Mouse (Mus musculus): Measurements from ENCODE around the gene Npcd. TPM values are rescaled to one million over a fixed set of nuclear protein-coding genes. Genes with fewer than 3 reads are reported as not detected.
A peak's percentile ranks its signal among the peaks of the same experiment; 100 is the strongest.

Npcd gene
- polyA plus RNA-seq, 1 experiment from 2014 or later: 0.77 TPM

DNA sequence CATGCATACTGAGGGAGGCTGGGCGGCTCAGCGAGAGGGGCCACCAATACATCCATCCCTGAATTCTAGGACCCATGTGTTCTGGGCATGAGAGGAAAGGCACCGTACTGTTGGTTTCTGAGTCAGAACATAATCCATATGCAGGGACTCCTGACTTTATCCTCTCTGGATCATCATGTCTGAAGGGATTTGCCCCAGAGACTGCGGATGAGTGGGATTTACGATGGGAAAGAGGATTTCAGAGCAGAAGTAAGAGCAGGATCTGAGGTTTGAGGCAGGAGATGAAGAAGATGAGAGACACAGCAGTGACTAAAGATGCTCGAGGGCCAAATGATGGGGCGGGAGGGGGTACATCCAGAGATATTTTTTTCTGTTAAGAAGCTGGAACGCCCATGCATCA is 39.5 kb upstream of the Npcd start:
- H3K4me1 ChIP-seq (ENCODE audit: control insufficient read depth, insufficient read depth, low read length): no peaks in the 10 kb centered on the region
- no peak overlapping the region for H3K27ac ChIP-seq (ENCODE audit: low read length)
- H3K36me3 ChIP-seq (ENCODE audit: control insufficient read depth, insufficient read depth, low read length): no peaks in the 10 kb centered on the region
- H3K9me3 ChIP-seq (ENCODE audit: control insufficient read depth, low read depth, low read length): no peaks in the 10 kb centered on the region
- ATAC-seq (ENCODE audit: insufficient number of reproducible peaks, insufficient read depth, low FRiP score, low read depth): no peak
- no peaks in the 10 kb centered on the region for H3K27me3 ChIP-seq (ENCODE audit: control insufficient read depth, insufficient read depth, low read length)
- H3K4me2 ChIP-seq (replicated peaks; ENCODE audit: low read depth, low read length): no peak overlapping the region
- no peak overlapping the region for H3K4me3 ChIP-seq (ENCODE audit: low read depth, low read length)
- WGBS: 90% methylated on average over 8 of the region's 8 CpGs
- no peak overlapping the region for H3K9ac ChIP-seq (replicated peaks; ENCODE audit: low read depth, low read length)

DNA sequence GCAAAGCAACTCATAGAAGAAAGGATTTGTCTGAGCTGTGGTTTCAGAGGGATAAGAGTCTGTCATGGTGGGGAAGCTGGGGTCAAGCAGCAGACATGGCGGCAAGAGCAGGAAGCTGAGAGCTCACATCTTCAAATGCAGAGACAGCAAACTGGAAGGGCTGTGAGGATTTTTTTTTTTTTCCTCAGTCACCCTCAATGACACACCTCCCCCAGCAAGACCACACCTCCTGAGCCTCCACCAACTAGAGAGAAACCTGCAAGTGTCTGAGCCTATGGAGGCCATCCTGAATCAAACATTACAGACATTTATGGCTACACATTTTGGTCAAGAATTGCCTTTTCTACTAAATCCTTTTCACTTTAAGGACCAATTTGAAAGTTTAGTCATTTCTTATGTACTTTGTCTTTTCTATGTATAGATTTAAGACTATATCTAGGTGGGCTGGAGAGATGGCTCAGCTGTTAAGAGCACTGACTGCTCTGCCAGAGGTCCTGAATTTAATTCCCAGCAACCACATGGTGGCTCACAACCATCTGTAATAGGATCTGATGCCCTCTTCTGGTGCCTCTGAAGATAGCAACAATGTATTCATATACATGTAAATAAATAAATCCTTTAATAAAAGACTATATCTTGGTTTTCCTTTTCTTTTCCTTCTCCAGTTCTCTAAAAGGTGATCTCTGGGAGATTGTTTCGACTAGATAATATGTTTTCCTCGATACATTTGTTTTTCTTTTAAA is 33.4 kb upstream of the Npcd start:
- Histone ChIP-seq H3K4me1 (ENCODE audit: control insufficient read depth, insufficient read depth, low read length) (no peaks in the 10 kb centered on the region), H3K9me3 (ENCODE audit: control insufficient read depth, low read depth, low read length) (no peaks in the 10 kb centered on the region), H3K4me3 (ENCODE audit: low read depth, low read length) (no peak overlapping the region), H3K27ac (ENCODE audit: low read length) (no peak overlapping the region), H3K9ac (replicated peaks; ENCODE audit: low read depth, low read length) (no peak overlapping the region), H3K36me3 (ENCODE audit: control insufficient read depth, insufficient read depth, low read length) (no peaks in the 10 kb centered on the region), H3K27me3 (ENCODE audit: control insufficient read depth, insufficient read depth, low read length) (no peaks in the 10 kb centered on the region), H3K4me2 (replicated peaks; ENCODE audit: low read depth, low read length) (no peak overlapping the region)
- WGBS: 78% methylated on average over 3 of the region's 3 CpGs
- no peak for ATAC-seq (ENCODE audit: insufficient number of reproducible peaks, insufficient read depth, low FRiP score, low read depth)

DNA sequence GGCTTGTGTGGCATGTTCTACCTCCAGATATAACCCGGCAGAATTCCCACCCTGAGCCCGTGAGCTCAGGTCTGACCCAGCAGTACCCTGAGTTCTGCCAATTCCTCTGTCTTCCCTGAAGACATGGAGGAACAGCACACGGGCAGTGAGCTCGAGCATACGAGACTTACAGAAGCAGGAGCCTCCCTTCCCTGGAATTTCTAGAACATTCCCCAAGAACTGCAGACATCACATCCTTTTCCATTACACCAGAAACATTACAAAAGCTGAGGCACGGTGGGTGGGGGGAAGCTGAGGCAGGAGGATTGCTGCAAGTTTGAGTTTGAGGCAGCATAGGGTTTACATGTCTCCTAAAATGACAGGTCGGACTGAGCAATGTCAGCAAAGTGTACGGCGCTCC is 25.8 kb upstream of the Npcd start:
- H3K36me3 ChIP-seq (ENCODE audit: control insufficient read depth, insufficient read depth, low read length): no peaks in the 10 kb centered on the region
- no peak overlapping the region for H3K4me2 ChIP-seq (replicated peaks; ENCODE audit: low read depth, low read length)
- H3K4me3 ChIP-seq (ENCODE audit: low read depth, low read length): no peak overlapping the region
- H3K9me3 ChIP-seq (ENCODE audit: control insufficient read depth, low read depth, low read length): no peaks in the 10 kb centered on the region
- no peaks in the 10 kb centered on the region for H3K27me3 ChIP-seq (ENCODE audit: control insufficient read depth, insufficient read depth, low read length)
- H3K9ac ChIP-seq (replicated peaks; ENCODE audit: low read depth, low read length): no peak overlapping the region
- 85% methylated on average over 9 of the region's 9 CpGs for WGBS
- no peaks in the 10 kb centered on the region for H3K4me1 ChIP-seq (ENCODE audit: control insufficient read depth, insufficient read depth, low read length)
- H3K27ac ChIP-seq (ENCODE audit: low read length): no peak overlapping the region
- ATAC-seq (ENCODE audit: insufficient number of reproducible peaks, insufficient read depth, low FRiP score, low read depth): no peak

DNA sequence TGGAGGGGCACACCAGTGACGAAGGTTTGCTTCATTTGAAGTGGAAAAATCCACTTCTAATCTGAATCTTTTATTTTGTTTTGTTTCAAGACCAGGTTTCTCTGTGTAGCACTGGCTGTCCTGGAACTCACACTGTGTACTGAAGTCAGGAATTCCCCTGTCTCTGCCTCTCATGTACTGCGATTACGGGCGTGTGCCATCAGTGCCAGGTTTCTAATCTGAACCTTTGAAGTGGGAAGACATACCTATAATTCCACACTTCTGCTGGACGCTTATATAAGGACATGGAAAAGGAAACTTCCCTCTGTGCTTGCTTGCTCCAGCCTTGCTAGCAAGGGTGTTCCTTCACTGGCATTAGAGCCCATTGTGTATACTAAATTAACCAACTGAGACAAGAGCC is 24.9 kb upstream of the Npcd start:
- H3K27me3 ChIP-seq (ENCODE audit: control insufficient read depth, insufficient read depth, low read length): no peaks in the 10 kb centered on the region
- no peak overlapping the region for H3K9ac ChIP-seq (replicated peaks; ENCODE audit: low read depth, low read length)
- H3K36me3 ChIP-seq (ENCODE audit: control insufficient read depth, insufficient read depth, low read length): no peaks in the 10 kb centered on the region
- no peaks in the 10 kb centered on the region for H3K9me3 ChIP-seq (ENCODE audit: control insufficient read depth, low read depth, low read length)
- H3K4me3 ChIP-seq (ENCODE audit: low read depth, low read length): no peak overlapping the region
- H3K4me2 ChIP-seq (replicated peaks; ENCODE audit: low read depth, low read length): no peak overlapping the region
- no peak for ATAC-seq (ENCODE audit: insufficient number of reproducible peaks, insufficient read depth, low FRiP score, low read depth)
- H3K4me1 ChIP-seq (ENCODE audit: control insufficient read depth, insufficient read depth, low read length): no peaks in the 10 kb centered on the region
- no peak overlapping the region for H3K27ac ChIP-seq (ENCODE audit: low read length)
- WGBS: 78% methylated on average over 5 of the region's 5 CpGs

DNA sequence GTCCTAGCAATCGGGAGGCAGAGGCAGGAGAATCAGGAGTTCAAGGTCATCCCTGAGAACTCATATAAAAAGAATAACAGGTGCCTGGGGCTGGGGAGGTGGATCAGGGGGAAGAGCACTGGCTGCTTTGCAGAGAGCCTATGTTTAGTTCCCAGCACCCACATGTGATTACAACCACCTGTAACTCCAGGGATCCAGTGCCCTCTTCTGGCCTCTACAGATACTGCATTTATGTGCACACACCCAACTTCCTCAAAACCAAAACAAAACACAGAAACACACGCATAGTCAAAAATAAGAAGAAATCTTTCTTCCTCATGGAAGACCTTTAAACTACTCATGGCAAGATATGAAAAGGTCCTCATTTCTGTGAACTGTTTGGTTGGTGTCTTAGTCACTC is 16.1 kb upstream of the Npcd start:
- H3K27me3 ChIP-seq (ENCODE audit: control insufficient read depth, insufficient read depth, low read length): no peaks in the 10 kb centered on the region
- H3K4me3 ChIP-seq (ENCODE audit: low read depth, low read length): no peak overlapping the region
- H3K27ac ChIP-seq (ENCODE audit: low read length): no peak overlapping the region
- H3K4me2 ChIP-seq (replicated peaks; ENCODE audit: low read depth, low read length): no peak overlapping the region
- ATAC-seq (ENCODE audit: insufficient number of reproducible peaks, insufficient read depth, low FRiP score, low read depth): no peak
- H3K36me3 ChIP-seq (ENCODE audit: control insufficient read depth, insufficient read depth, low read length): no peaks in the 10 kb centered on the region
- H3K9ac ChIP-seq (replicated peaks; ENCODE audit: low read depth, low read length): no peak overlapping the region
- 88% methylated on average over 2 of the region's 2 CpGs for WGBS
- no peaks in the 10 kb centered on the region for H3K9me3 ChIP-seq (ENCODE audit: control insufficient read depth, low read depth, low read length)
- peaks cover 8% of the 10 kb centered on the region; the same call in 1 of the 2 replicates for H3K4me1 ChIP-seq (ENCODE audit: control insufficient read depth, insufficient read depth, low read length)

DNA sequence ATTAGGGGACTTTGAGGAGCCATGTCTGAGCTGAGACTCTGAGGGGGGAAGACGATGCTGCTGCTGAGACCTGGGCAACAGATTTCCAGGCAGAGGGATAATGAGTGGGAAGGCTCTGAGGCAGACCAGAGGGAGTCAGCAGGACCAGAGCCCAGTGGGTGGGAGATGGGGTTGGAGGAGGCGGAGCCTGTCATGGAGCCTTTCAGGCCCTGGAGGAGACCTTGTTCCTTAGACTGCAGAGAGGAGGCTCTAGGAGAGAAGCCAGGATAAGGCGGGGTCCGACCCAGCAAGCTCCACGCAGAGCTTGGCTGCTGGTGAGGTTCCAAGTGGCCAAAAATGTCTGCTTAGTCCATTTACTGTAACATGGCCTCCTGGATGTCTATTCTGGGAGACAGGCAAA is 13.1 kb upstream of the Npcd start:
- no peak overlapping the region for H3K9ac ChIP-seq (replicated peaks; ENCODE audit: low read depth, low read length)
- 26% methylated on average over 5 of the region's 5 CpGs for WGBS
- H3K4me2 ChIP-seq (replicated peaks; ENCODE audit: low read depth, low read length): no peak overlapping the region
- peaks cover 8% of the 10 kb centered on the region; the same call in 1 of the 2 replicates for H3K4me1 ChIP-seq (ENCODE audit: control insufficient read depth, insufficient read depth, low read length)
- H3K9me3 ChIP-seq (ENCODE audit: control insufficient read depth, low read depth, low read length): no peaks in the 10 kb centered on the region
- no peak overlapping the region for H3K27ac ChIP-seq (ENCODE audit: low read length)
- H3K36me3 ChIP-seq (ENCODE audit: control insufficient read depth, insufficient read depth, low read length): no peaks in the 10 kb centered on the region
- H3K4me3 ChIP-seq (ENCODE audit: low read depth, low read length): no peak overlapping the region
- H3K27me3 ChIP-seq (ENCODE audit: control insufficient read depth, insufficient read depth, low read length): no peaks in the 10 kb centered on the region
- ATAC-seq (ENCODE audit: insufficient number of reproducible peaks, insufficient read depth, low FRiP score, low read depth): peak; percentile 82; the same call in 1 of the 2 replicates

DNA sequence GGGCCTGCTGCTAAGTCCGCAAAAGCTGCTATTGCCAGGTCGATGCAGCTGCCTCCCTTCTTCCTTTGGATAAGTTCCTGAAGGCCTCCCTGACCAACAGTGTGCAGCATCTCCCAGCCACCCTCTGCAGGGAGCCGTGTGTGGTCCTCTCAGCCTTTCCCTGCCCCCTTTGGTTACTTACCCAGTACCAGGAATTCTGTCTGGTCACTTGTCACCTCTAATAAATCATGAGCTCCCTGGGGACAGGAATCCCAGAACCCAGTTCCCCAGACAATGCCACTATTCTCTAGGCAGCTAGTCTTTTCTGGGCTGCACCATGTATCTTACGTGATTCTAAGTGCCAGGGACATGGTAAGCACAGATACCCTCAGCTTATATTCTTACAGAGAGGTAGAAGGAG is 11.9 kb upstream of the Npcd start:
- H3K4me3 ChIP-seq (ENCODE audit: low read depth, low read length): no peak overlapping the region
- no peaks in the 10 kb centered on the region for H3K27me3 ChIP-seq (ENCODE audit: control insufficient read depth, insufficient read depth, low read length)
- no peak overlapping the region for H3K27ac ChIP-seq (ENCODE audit: low read length)
- ATAC-seq (ENCODE audit: insufficient number of reproducible peaks, insufficient read depth, low FRiP score, low read depth): no peak
- H3K4me1 ChIP-seq (ENCODE audit: control insufficient read depth, insufficient read depth, low read length): peaks cover 8% of the 10 kb centered on the region; the same call in 1 of the 2 replicates
- H3K36me3 ChIP-seq (ENCODE audit: control insufficient read depth, insufficient read depth, low read length): no peaks in the 10 kb centered on the region
- WGBS: 61% methylated on average over 4 of the region's 4 CpGs
- H3K4me2 ChIP-seq (replicated peaks; ENCODE audit: low read depth, low read length): no peak overlapping the region
- H3K9ac ChIP-seq (replicated peaks; ENCODE audit: low read depth, low read length): no peak overlapping the region
- no peaks in the 10 kb centered on the region for H3K9me3 ChIP-seq (ENCODE audit: control insufficient read depth, low read depth, low read length)

DNA sequence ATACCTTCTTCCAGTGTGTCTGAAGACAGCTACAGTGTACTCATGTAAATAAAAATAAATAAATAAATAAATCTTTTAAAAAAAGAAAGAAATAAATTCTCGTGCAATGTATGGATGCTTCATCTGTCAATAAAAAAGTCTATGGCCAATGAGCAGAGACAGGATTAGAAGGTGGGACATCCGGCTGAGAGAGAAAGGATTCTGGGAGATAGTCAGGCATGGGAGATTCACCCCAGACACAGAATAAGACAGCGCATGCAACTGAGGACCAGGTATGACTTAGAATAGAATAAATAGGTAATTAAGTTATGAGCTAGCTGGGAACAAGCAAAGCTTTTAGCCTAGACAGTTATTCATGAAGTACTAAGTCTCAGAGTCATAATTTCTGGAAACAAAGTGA is 8.9 kb upstream of the Npcd start:
- Histone ChIP-seq H3K27me3 (ENCODE audit: control insufficient read depth, insufficient read depth, low read length) (no peaks in the 10 kb centered on the region), H3K9ac (replicated peaks; ENCODE audit: low read depth, low read length) (no peak overlapping the region), H3K4me3 (ENCODE audit: low read depth, low read length) (no peak overlapping the region), H3K9me3 (ENCODE audit: control insufficient read depth, low read depth, low read length) (no peaks in the 10 kb centered on the region), H3K4me1 (ENCODE audit: control insufficient read depth, insufficient read depth, low read length) (peaks cover 8% of the 10 kb centered on the region; the same call in 1 of the 2 replicates), H3K4me2 (replicated peaks; ENCODE audit: low read depth, low read length) (no peak overlapping the region), H3K27ac (ENCODE audit: low read length) (no peak overlapping the region), H3K36me3 (ENCODE audit: control insufficient read depth, insufficient read depth, low read length) (no peaks in the 10 kb centered on the region)
- ATAC-seq (ENCODE audit: insufficient number of reproducible peaks, insufficient read depth, low FRiP score, low read depth): no peak
- WGBS: 88% methylated on average over 3 of the region's 3 CpGs

DNA sequence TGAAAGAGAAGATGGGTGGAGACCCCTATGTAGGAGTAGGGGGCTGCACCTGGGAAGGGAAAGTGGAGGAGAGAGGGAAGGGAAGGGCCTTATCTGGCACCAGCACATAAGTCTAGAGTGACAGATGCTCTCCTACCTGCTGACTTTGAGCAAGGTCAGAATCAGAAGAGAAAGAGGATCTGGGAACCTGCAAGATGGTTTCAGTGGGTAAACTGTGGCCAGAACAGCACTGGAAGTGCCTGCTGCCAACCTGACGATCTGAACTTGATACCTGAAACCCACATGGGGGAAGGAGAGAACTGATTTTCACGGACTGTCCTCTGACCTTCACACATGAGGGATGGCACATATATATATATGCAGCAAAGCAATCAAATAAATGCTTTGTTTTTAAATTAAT is 6.2 kb upstream of the Npcd start:
- 61% methylated on average over 2 of the region's 2 CpGs for WGBS
- Histone ChIP-seq H3K4me3 (ENCODE audit: low read depth, low read length) (no peak overlapping the region), H3K9ac (replicated peaks; ENCODE audit: low read depth, low read length) (no peak overlapping the region), H3K4me2 (replicated peaks; ENCODE audit: low read depth, low read length) (no peak overlapping the region), H3K27me3 (ENCODE audit: control insufficient read depth, insufficient read depth, low read length) (no peaks in the 10 kb centered on the region), H3K36me3 (ENCODE audit: control insufficient read depth, insufficient read depth, low read length) (no peaks in the 10 kb centered on the region), H3K4me1 (ENCODE audit: control insufficient read depth, insufficient read depth, low read length) (no peaks in the 10 kb centered on the region), H3K27ac (ENCODE audit: low read length) (no peak overlapping the region), H3K9me3 (ENCODE audit: control insufficient read depth, low read depth, low read length) (no peaks in the 10 kb centered on the region)
- no peak for ATAC-seq (ENCODE audit: insufficient number of reproducible peaks, insufficient read depth, low FRiP score, low read depth)
